Comparison of ENCODE assay signal across 8 mouse cellular contexts in genomic region chr11:100646265-100646664, GRCm38 (mm10). TPM values are rescaled to one million over a fixed set of nuclear protein-coding genes. Genes with fewer than 3 reads are reported as not detected.
DNase-seq lines count a peak whose midpoint lies in the region; ATAC-seq lines count a peak whose summit lies in the region.

No protein-coding gene starts in this region.

- intact Hi-C loops in heart, postnatal 25 days (cut with DNase I) = no loop called here

- peak; percentile 58 for DNase-seq in heart, postnatal 4 days
- no peak for DNase-seq in heart, postnatal 25 days (ENCODE audit: low spot score)
- peak; percentile 63 to 66 for DNase-seq in B cell, adult 2 months
- peak; percentile 19 for DNase-seq in Muller cell, postnatal 12 days (ENCODE audit: inconsistent ontology term)
- peak; percentile 68 for DNase-seq in naive thymus-derived CD4-positive, alpha-beta T cell, adult 2 months (ENCODE audit: low read depth)
- DNase-seq in ovary, postnatal 10 days (ENCODE audit: low spot score) = no peak
- DNase-seq in layer of hippocampus, adult 9-11 months = no peak

- ATAC-seq in granulocyte monocyte progenitor cell, adult 5-6 weeks (replicated peaks; ENCODE audit: poor library complexity, severe bottlenecking) = peak; percentile 82

RNA-seq across cellular contexts. Expression of gene Dnajc7, which starts 26.3 kb away (rescaled TPM):
- 100 to 1,000 TPM; 223 to 232 TPM for total RNA-seq in heart, postnatal 4 days (2021)
- total RNA-seq in heart, postnatal 25 days (2021) = 100 to 1,000 TPM; 121 to 124 TPM
- 80.5 and 129 TPM in 2 replicates for total RNA-seq in granulocyte monocyte progenitor cell, adult 5-6 weeks (2014; fragmentation: Nextera tagmentation)
- total RNA-seq in granulocyte monocyte progenitor cell, adult 5-6 weeks (2017) = 90.1 and 115 TPM in 2 replicates

RNA-seq across cellular contexts. Expression of gene Nkiras2, which starts 27.2 kb away (rescaled TPM):
- 10 to 100 TPM; 53.7 to 57.7 TPM for total RNA-seq in heart, postnatal 4 days (2021)
- total RNA-seq in heart, postnatal 25 days (2021) = 10 to 100 TPM; 57.3 to 58.0 TPM
- 30.0 and 34.2 TPM in 2 replicates for total RNA-seq in granulocyte monocyte progenitor cell, adult 5-6 weeks (2014; fragmentation: Nextera tagmentation)
- 14.2 and 16.9 TPM in 2 replicates for total RNA-seq in granulocyte monocyte progenitor cell, adult 5-6 weeks (2017)

RNA-seq across cellular contexts. Expression of gene Zfp385c, which starts 46.0 kb away (rescaled TPM):
- under 1 TPM; 0.56 to 0.60 TPM for total RNA-seq in heart, postnatal 4 days (2021)
- under 1 TPM; 0.31 to 0.47 TPM for total RNA-seq in heart, postnatal 25 days (2021)
- not detected in 2 replicates for total RNA-seq in granulocyte monocyte progenitor cell, adult 5-6 weeks (2014; fragmentation: Nextera tagmentation)
- 0.26 TPM in 1 of 2 replicates, not detected in the other for total RNA-seq in granulocyte monocyte progenitor cell, adult 5-6 weeks (2017)

RNA-seq across cellular contexts. Expression of gene Dhx58, which starts 57.8 kb away (rescaled TPM):
- total RNA-seq in heart, postnatal 4 days (2021) = under 1 TPM; 0.62 to 0.83 TPM
- under 1 TPM; 0.68 to 0.98 TPM for total RNA-seq in heart, postnatal 25 days (2021)
- total RNA-seq in granulocyte monocyte progenitor cell, adult 5-6 weeks (2014; fragmentation: Nextera tagmentation) = 4.7 and 13.9 TPM in 2 replicates
- total RNA-seq in granulocyte monocyte progenitor cell, adult 5-6 weeks (2017) = 8.2 and 17.3 TPM in 2 replicates

Comparison
In these comparisons a context has a peak if more than half of its experiments do, and no peak if none do; other contexts are left out.
1. DNase-seq: peak in heart, postnatal 4 days (single experiment), B cell, adult 2 months (2 of 2), Muller cell, postnatal 12 days (single experiment) and naive thymus-derived CD4-positive, alpha-beta T cell, adult 2 months (single experiment); none in heart, postnatal 25 days (single experiment), ovary, postnatal 10 days (single experiment) and layer of hippocampus, adult 9-11 months (single experiment).